Mouse (Mus musculus) G1E (cell line): ENCODE data around the gene Fbf1.

Experiments used
- CTCF ChIP-seq: IDR thresholded peaks from 2 replicates; pipeline ENCODE4 v1.5.1; 2012; ENCODE audit warnings: low read depth, low read length, inconsistent platforms, mixed read lengths
- GATA1 ChIP-seq: IDR thresholded peaks from 2 replicates; pipeline ENCODE4 v1.6.1; 2012; ENCODE audit warnings: borderline replicate concordance, low read length, inconsistent platforms, mixed read lengths

DNA sequence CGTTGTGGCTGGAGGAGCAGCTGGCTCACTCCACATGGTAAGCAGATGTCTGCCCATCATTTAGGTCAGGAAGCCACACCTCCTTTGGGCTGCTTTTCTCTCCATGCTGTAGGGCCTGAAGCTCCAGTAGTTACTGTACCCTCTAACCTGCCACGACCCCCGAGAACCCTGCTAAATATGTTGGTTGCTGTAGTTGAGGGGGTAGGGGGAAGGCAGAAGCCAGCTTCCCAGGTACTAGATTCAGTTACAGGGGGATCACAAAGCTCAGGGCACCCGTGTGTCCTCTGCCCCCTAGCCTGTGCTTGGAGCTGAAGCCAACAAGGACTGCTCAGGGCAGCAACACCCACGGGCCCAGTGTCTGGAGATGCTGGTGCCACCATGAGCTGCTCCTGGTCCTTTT lies 34.5 kb downstream of the Fbf1 start:
- no peak for TF ChIP-seq CTCF
- TF ChIP-seq GATA1 = no peak
